22 mouse cellular contexts compared by ENCODE assay signal in genomic region chr14:60131196-60131876, GRCm38 (mm10).
A peak's percentile ranks its signal among the peaks of the same experiment; 100 is the strongest.
DNase-seq lines count a peak whose midpoint lies in the region; ATAC-seq lines count a peak whose summit lies in the region.
"Had no signal": no experiment of that assay in that cellular context is flagged by ENCODE, and none has a peak within 500 bp of the region (broad histone marks: within the 10 kb centered on the region; RNA-seq: fewer than 3 reads in every experiment).

No protein-coding gene starts in this region.

- H3K27me3 ChIP-seq in forebrain, embryonic 11.5 days (ENCODE audit: control insufficient read depth, insufficient read depth, low read length) = no peaks in the 10 kb centered on the region
- no peaks in the 10 kb centered on the region for H3K27me3 ChIP-seq in forebrain, embryonic 12.5 days
- H3K27me3 ChIP-seq: limb, embryonic 13.5 days; lung, embryonic 15.5 days; midbrain, embryonic 15.5 days had no signal

- peak; percentile 25 for DNase-seq in forebrain, embryonic 11.5 days (ENCODE audit: low spot score)
- peak; percentile 23 to 35 for DNase-seq in CD8-positive naive resting alpha-beta T cell, adult 2 months (ENCODE audit: low read depth in 2 of 2, low spot score in 2 of 2)
- DNase-seq in naive thymus-derived CD4-positive, alpha-beta T cell, adult 2 months (ENCODE audit: low read depth) = peak; percentile 76
- DNase-seq in thymus, postnatal 25 days = peak; percentile 42
- no peak for DNase-seq in layer of hippocampus, postnatal 14 days (ENCODE audit: low spot score in 2 of 2)
- DNase-seq in cerebellum, adult 8-10 months = no peak
- DNase-seq in layer of hippocampus, adult 8-10 months (ENCODE audit: low spot score in 2 of 2) = no peak
- DNase-seq: adrenal gland, adult 2 months; cerebellum, adult 9-10 months; gastrocnemius, postnatal 10 days; heart, adult 18-20 months; kidney, adult 9 months; kidney, postnatal 36 days; right cerebral cortex, postnatal 4 days had no signal

- ATAC-seq in forebrain, embryonic 11.5 days (replicated peaks; ENCODE audit: low FRiP score) = no peak
- no peak for ATAC-seq in forebrain, embryonic 12.5 days (ENCODE audit: low FRiP score)
- ATAC-seq: forebrain, embryonic 14.5 days; midbrain, embryonic 15.5 days had no signal

- H3K4me3 ChIP-seq in forebrain, embryonic 11.5 days (ENCODE audit: low read depth, low read length) = no peak overlapping the region
- no peak overlapping the region for H3K4me3 ChIP-seq in forebrain, embryonic 12.5 days (replicated peaks)
- H3K4me3 ChIP-seq: embryonic facial prominence, embryonic 10.5 days; hindbrain, embryonic 10.5 days; limb, embryonic 13.5 days; lung, embryonic 15.5 days; midbrain, embryonic 15.5 days had no signal

- H3K9me3 ChIP-seq in forebrain, embryonic 11.5 days (ENCODE audit: control insufficient read depth, low read length) = no peaks in the 10 kb centered on the region
- no peaks in the 10 kb centered on the region for H3K9me3 ChIP-seq in forebrain, embryonic 12.5 days
- H3K9me3 ChIP-seq: embryonic facial prominence, embryonic 10.5 days; hindbrain, embryonic 10.5 days; limb, embryonic 13.5 days; lung, embryonic 15.5 days; midbrain, embryonic 15.5 days had no signal

- no peaks in the 10 kb centered on the region for H3K36me3 ChIP-seq in forebrain, embryonic 11.5 days (ENCODE audit: control insufficient read depth, insufficient read depth, low read length)
- no peaks in the 10 kb centered on the region for H3K36me3 ChIP-seq in forebrain, embryonic 12.5 days (replicated peaks)
- H3K36me3 ChIP-seq: embryonic facial prominence, embryonic 10.5 days; hindbrain, embryonic 10.5 days; limb, embryonic 13.5 days; lung, embryonic 15.5 days; midbrain, embryonic 15.5 days had no signal

- H3K9ac ChIP-seq in forebrain, embryonic 11.5 days (ENCODE audit: low read length) = no peak overlapping the region
- no peak overlapping the region for H3K9ac ChIP-seq in forebrain, embryonic 12.5 days
- H3K9ac ChIP-seq: limb, embryonic 13.5 days; liver, embryonic 14.5 days; lung, embryonic 15.5 days; midbrain, embryonic 15.5 days had no signal

- 89% methylated on average over 9 of the region's 9 CpGs for WGBS in forebrain, embryonic 11.5 days
- WGBS in forebrain, embryonic 12.5 days = 91% methylated on average over 9 of the region's 9 CpGs

- H3K27ac ChIP-seq in forebrain, embryonic 11.5 days (ENCODE audit: low read depth, low read length) = no peak overlapping the region
- H3K27ac ChIP-seq in forebrain, embryonic 12.5 days = no peak overlapping the region
- H3K27ac ChIP-seq: embryonic facial prominence, embryonic 10.5 days; hindbrain, embryonic 10.5 days; limb, embryonic 13.5 days; liver, embryonic 14.5 days; lung, embryonic 15.5 days; midbrain, embryonic 15.5 days had no signal

- H3K4me2 ChIP-seq in forebrain, embryonic 11.5 days (ENCODE audit: low read depth, low read length, severe bottlenecking) = no peak overlapping the region
- no peak overlapping the region for H3K4me2 ChIP-seq in forebrain, embryonic 12.5 days
- H3K4me2 ChIP-seq: limb, embryonic 13.5 days; lung, embryonic 15.5 days; midbrain, embryonic 15.5 days had no signal

- no peaks in the 10 kb centered on the region for H3K4me1 ChIP-seq in forebrain, embryonic 11.5 days (replicated peaks; ENCODE audit: control insufficient read depth, insufficient read depth, low read length)
- no peaks in the 10 kb centered on the region for H3K4me1 ChIP-seq in forebrain, embryonic 12.5 days
- H3K4me1 ChIP-seq: embryonic facial prominence, embryonic 10.5 days; hindbrain, embryonic 10.5 days; limb, embryonic 13.5 days; lung, embryonic 15.5 days; midbrain, embryonic 15.5 days had no signal

Comparison
In these comparisons a context has a peak if more than half of its experiments do, and no peak if none do; other contexts are left out.
1. DNase-seq: peak in forebrain, embryonic 11.5 days (single experiment), CD8-positive naive resting alpha-beta T cell, adult 2 months (2 of 2), naive thymus-derived CD4-positive, alpha-beta T cell, adult 2 months (single experiment) and thymus, postnatal 25 days (single experiment); none in layer of hippocampus, postnatal 14 days (0 of 2), cerebellum, adult 8-10 months (single experiment) and layer of hippocampus, adult 8-10 months (0 of 2).